Mouse (Mus musculus) left cerebral cortex, adult 9 months (tissue): ENCODE measurements around the gene Psors1c2.
A peak's percentile ranks its signal among the peaks of the same experiment; 100 is the strongest.

Experiments used
- DNase-seq, 2 experiments: peaks; one replicate each; pipeline ENCODE4 v3.0.0; 2022; ENCODE audit warnings: low spot score in 2 of 2

The Psors1c2 gene

DNA sequence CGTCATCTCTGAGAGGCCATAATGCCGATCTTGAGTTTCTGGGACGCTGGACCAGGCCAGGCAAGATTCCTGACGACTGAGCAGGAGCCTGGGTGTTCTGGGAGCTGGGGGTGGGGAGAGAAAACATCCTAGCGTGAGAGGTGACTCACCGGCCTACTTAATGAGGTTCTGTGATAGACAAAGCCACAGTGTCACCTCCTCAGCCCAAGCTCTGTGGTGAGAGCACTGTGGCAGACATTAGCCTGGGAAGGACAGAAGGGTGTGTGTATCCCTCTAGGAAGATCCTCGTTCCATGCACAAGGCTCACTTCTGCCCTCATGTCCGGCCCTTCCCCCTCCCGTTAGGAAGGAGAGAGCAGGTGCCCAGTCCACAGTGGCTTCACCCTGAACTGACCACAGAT is 24.4 kb downstream of the Psors1c2 start:
- no peak for DNase-seq

DNA sequence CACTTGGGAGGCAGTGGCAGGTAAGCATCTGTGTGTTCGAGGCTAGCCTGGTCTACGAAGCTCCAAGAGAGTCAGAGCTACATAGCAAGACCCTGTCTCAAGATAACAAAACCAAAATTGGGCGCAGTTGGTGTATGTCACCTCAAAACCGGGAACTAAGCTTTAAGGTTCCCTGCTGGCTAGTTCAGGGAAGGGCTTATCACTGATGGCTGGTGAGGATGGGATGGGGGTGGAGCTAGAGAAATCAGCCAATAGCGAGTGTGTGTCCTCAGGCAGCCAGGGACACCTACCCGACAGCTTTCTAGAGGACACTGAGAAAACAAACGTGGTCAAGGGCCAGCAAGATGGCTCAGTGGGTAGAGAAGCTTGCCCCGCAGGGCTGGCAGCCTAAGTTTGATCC is 25.2 kb downstream of the Psors1c2 start:
- DNase-seq = no peak

DNA sequence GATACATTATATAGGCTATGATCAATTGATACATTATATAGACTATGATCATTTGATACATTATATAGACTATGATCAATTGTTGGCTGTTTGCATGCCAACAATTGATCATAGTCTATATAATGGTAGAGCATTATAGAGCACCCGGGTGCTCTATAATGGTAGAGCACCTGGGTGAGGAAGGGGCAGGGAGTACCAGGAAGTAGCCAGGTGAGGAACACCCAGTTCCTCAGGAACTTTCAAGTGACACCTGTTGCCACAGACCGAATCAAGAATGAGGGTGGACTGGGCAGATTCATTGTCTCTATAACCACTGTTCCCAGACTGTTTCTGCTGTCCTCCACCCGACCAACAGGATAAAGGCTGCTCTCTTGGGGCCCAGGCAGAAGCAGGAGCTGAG is 34.1 kb downstream of the Psors1c2 start, which contains the start of gene 2300002M23Rik:
Gene 2300002M23Rik, plus strand, starts transcription at position 301 of the 400 bp plus-strand sequence.
- DNase-seq = no peak

DNA sequence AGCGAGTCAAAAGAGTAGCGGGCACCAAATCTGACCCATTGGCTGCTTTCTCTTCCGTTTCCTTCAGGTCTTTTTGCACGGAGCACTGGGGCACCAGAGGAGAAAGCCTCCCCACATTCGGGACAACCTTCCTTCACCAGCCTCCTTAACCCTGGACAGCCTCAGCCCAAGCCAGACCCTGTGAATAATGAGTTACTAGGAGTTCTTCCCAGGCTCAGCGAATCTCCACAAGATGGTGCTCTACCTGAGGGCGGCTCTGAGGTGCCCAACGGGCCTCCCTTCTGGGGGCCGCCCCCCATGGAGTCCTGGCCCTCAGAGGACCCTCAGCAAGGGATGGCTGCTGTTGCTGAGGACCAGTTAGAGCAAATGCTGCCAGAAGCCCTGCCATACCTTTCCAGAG is 34.8 kb downstream of the Psors1c2 start:
- DNase-seq = no peak

DNA sequence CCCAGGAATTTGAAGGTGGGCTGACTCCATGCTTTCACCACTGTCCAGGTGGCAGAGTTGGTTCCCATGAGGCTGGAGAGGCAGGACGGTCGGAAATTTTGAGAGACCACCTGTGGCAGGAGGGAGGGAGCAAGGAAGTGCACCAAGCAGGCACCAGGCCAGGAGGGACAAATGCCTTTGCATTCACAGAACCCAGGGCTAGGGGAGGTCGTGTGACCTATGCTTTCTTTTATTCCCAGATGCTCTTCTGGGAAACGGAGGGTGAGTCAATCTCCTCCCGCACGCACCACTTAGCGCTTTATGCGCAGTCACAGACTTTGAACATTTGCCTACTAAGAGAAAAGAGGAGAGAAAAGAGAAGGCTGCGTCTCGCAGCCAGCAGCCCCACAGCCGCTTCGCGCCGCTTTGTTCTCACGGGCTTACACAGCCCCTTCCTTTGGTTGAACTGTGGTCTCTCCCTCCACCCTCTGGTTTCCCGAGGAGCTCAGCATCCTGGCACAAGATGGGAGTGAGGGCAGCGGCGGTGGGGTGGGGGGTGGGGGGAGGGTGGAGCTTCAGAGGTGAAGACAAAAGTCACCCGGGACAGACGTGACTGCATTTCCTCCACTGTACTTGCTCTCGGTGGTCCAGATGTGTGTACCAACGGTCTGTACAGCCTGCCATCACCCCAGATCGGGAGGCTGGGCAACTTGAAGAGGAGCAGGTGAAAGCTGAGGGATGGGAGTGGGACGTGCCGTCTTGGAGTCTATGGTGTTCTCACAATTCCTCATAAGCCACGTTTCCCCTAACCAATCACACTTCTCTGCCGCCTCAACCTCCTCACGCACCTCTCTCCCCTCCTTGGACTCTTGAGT is 36.3 kb downstream of the Psors1c2 start:
- no peak for DNase-seq

DNA sequence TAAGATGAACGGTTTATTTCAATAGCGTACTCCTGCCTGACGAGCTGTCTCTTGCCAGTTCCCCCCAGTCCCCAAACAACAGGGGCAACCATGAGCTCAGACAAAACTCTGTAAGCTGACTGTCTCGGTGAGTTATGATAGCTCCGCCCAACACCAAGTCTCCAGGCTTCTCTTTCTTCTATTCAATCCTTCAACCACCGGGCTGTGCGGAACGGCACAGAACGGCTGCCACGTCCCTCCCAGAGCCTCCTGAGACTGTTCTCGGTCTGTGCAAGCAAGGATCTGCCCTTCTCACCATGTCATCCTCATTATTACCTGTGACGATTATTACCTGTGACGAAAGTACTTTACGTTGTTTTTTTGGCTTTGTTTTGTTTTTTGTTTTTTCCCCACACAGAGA is 37.8 kb downstream of the Psors1c2 start:
- DNase-seq = no peak

DNA sequence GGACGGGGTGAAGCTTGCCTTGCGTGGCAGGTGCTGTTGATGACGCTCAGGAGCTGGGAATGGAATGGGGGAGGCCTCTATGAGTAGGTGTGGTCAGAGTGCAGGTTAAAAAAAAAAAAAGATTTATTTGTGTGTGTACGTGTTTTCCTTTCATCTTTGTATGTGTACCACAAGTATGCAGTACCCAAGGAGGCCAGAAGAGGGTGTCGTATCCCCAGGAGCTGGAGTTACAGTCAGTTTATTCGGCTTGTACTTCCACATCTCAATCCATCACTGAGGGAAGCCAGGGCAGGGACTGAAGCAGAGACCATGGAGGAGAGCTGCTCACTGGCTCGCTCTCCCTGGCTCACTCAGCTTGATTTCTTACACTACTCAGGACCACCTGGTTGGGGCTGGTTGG is 38.5 kb downstream of the Psors1c2 start:
- no peak for DNase-seq

DNA sequence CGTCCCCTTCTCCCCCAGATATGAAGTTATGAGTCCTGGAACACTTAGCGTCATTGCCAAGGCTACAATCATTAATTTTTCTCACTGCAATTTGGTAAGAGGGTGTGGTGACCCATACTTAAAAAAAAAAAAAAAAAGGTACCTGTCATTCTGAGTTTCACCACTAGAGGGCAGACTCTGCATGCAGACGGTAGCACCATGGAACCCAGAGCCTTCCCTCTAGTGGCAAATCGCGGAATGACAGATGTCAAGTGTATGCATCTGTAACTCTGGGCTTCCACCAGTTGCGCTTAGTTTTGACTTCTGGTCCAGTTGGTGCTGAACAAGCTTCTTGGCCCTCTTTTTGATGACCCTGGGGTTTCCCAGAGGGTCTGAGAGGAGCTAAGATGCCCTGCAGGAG is 45.2 kb downstream of the Psors1c2 start:
- peak in 1 of 2 experiments; percentile 80 for DNase-seq

DNA sequence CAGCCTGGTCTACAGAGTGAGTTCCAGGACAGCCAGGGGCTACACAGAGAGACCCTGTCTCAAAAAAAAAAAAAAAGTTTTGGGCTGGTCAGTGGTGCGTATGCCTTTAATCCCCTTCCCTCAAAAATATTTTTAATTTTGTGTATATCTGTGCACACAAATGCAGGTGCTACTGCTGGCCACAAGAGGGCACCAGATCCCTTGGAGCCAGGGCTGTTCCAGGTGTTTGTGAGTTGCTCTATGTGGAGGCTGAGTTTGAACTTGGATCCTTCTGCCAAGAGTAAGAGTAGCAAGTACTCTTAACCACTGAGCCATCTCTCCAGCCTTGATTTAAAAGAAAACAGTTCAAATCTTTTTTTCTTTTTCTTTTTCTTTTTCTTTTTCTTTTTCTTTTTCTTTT is 49.9 kb downstream of the Psors1c2 start:
- no peak for DNase-seq
